Mouse (Mus musculus): ENCODE measurements around the gene Naglu.

Naglu gene

DNA sequence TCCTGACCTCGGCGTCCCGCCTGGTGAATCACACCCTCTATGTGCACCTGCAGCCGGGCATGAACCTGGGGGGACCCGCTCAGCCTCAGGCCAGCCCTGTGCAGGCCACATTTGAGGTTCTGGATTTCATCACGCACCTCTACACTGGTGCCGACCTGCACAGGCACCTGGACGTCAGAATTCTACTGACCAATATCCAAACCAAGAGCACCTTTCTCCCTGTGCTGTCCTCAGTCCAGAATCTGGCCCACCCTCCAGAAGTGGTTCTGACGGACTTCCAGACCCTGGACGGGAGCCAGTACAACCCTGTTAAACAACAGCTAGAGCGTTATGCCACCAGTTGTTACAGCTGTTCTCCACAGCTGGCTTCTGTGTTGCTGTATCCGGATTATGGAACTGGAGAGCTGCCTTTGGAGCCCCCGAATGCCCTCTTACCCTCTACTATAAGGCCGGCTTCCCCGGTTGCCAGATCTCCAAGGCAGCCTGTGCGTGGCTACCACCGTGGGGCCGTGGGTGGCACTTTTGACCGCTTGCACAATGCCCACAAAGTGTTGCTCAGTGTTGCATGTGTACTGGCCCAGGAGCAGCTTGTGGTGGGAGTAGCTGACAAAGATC is 13.4 kb downstream of the Naglu start:
- DNase-seq (ENCODE audit: low read depth, low spot score) = no peak

DNA sequence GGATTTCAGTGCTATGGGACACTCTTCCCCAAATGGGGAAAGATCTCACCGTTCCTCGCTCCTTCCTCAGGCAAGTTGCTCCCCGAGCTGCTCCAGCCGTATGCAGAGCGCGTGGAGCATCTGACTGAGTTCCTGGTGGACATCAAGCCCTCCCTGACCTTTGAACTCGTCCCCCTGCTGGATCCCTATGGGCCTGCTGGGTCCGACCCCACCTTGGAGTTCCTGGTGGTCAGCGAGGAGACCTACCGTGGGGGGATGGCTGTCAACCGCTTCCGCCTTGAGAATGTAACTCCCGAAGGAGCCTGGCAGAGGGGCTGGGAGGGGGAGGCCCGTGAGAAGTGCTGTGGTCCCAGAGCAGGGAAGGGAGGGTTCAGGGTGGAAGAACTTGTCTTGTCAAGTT is 14.4 kb downstream of the Naglu start:
- DNase-seq (ENCODE audit: low read depth, low spot score) = no peak

DNA sequence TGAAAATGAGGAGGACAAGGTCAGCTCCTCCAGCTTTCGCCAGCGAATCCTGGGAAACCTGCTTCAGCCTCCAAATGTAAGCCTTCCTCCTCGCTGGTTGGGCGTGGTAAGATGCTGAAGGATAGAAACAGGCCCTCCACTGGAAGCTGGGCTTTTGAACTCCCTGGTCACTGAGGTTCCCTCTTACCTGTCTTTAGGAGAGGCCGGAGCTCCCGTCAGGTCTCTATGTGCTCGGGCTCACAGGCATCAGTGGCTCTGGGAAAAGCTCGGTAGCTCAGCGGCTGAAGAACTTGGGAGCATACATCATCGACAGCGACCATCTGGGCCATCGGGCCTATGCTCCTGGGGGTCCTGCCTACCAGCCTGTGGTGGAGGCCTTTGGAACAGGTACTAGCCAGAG is 15.0 kb downstream of the Naglu start:
- no peak for DNase-seq (ENCODE audit: low read depth, low spot score)

DNA sequence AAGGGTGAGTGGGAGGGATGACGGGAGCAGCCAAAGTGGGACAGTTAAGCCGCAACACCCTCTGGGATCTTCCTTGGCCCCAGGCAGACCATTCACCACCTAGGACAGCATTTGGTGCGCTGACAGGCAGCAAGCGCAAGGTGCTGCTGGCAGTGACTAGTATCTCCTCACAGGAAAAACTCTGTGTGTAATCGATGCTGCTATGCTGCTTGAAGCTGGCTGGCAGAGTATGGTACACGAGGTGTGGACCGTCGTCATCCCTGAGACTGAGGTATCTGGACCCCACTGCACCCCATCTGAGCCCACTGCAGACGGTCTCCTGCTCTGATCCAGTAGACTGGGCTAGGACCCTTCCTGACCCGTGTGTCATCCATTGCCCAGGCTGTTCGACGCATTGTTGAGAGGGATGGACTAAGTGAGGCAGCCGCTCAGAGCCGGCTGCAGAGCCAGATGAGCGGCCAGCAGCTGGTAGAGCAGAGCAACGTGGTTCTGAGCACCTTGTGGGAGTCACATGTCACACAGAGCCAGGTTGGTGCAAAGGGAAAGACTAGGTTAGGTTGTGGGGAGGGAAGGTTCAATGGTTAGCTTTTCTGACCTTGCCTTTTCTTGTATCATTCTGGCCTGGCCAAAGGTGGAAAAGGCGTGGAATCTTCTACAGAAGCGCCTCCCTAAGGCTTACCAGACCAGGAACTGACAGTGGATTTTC is 16.0 kb downstream of the Naglu start:
- no peak for DNase-seq (ENCODE audit: low read depth, low spot score)

DNA sequence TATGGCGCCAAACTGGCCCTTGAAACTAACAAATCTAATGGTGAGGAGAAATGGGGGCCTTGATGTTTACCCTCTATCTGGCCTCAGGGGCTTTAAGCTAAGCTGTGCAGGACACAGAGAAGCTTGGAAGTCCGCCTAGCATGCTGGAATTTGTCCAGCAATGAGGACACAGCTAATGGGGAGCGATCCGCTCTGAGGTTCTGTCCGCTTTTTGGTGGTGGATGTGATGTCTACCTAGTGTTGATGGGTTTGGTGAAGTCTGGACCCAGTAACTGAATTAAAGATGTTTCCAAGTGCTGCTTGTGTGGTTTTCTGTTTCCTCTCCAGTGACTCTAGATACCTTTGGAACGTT is 16.5 kb downstream of the Naglu start:
- no peak for DNase-seq (ENCODE audit: low read depth, low spot score)

DNA sequence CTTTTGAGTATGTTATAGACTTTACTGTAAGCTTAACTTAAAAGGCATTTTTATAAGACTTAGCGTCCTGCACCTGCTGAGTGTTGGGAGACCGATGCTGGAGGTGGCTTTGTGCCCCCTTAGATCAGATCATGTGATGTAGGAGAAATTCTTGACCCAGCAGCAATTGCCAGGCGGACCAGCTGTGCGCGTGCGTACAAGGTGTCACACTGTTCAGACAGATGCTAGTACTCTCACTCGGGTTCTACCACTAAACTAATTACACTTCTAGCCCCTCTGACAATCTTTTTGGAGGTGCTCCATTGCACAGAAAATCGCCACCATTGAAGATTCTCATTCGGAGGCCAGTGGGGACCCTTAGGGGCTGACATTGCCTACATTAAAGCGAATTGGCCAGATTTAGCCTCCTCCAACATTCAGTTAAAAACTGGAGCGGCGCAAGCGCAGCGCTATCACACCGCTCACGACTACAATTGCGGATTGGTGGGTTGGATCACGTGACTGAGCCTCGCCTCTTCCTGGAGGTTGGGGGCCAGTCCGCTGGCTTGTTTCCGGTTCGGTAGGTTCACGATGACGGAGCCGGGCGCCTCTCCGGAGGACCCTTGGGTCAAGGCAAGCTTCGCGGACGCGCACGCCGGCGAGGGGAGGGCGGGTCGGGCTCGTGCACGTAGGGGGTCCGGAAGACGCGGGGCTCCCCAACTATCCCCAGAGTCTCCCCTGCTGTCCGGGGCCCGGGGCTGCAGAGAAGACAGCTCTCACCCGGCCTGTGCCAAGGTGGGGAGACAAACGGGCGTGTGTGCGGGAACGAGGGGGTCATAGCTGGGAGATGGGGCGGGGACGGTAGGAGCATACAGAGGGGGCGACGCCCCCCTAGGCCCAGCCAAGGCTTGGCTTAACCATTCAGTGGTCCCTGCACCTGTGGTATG is 17.2 kb downstream of the Naglu start, which contains the start of gene Mlx:
TSS of gene Mlx (plus strand) at position 522 of the 926 bp plus-strand sequence.
- DNase-seq (ENCODE audit: low read depth, low spot score) = peak; percentile 92

DNA sequence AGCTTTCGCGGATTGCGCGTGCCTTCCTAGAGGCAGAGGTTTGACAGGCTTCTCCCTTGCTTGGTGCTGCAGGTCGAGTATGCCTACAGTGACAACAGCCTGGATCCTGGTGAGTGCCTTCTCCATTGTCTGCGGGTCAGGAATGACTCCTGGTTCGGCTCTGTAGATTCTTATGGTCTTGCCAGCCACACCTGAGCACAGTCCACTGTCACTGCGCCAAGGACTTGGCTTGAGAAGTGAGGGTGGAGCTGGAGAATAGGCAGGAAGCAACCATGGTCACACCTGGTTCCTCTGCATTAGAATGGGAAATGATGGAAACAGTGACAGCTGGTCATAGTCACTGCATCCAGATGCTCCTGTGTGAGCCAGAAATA is 17.9 kb downstream of the Naglu start:
- DNase-seq (ENCODE audit: low read depth, low spot score) = no peak

DNA sequence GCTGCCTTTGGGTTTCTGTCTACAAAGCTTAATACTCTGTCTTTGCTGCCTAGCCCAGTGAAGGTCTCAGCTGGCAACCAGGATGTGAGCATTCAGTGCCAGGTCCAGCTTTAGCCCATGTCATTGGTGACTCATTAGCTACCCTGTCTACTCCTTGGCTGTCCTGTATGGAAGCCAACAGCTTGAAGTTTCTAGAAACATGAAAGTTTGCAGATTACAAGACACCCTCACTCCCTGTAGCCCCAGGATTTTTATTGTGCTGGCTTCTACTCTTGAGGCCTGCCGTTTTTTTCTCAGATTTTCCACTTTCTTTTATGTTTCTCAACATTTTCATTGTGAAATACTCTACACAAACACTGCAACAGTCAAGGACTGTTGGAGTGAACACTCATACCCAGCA is 20.1 kb downstream of the Naglu start:
- DNase-seq (ENCODE audit: low read depth, low spot score) = no peak

DNA sequence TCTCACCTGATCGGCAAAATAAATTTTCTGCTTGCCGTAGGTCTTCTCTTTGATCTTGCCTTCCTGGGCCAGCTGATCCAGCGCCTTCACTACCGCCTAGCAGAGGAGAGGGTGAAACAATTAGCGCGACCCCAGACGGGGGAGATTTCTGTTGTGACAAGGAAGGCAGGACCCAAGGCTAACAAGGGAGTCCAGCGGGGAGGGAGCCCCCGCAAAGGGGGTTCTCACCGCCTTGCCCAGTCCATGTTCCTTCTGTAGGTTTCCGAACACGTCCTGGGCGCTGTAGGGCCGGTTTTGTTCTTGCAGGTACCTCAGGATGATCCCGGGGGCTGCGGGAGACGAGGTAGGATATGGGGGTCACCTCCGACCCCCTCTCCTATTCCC is 25.1 kb downstream of the Naglu start:
- no peak for DNase-seq (ENCODE audit: low read depth, low spot score)

DNA sequence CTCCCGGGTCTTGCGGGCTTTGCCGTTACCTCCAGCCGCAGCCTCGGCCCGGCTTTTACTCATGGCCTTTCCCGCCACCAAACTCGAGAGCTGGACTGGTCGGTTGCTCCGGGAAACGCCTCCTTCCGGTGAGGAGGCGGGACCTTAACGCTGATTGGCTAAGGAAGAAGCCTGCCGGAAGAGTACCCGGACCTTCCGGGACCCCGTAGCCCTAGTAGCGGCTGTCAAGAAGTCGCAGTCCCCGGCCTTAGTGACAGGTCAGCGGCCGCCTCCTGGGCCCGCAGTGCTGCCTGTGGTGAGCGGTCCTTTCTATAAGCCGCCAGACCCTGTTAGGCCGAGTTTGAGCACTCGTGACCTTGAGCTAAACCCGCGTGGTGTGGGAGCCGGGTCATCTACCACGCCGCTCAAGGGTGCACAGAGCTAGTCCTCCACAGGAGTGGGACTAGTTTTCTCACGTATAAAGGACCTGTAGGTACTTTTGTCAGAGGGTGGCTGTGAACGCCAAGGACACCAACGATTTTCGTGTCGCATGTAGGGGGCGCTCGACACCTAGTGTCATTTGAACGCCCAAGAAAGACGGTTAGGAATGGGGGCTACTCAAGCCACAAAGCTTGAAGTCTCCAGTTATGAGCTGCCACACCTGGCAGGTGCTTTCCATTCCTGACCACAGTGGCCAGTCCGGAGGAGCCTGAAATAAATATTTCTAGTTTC is 25.7 kb downstream of the Naglu start, which contains the start of gene Psmc3ip:
TSS of gene Psmc3ip (minus strand) at position 123 of the 711 bp plus-strand sequence.
- DNase-seq (ENCODE audit: low read depth, low spot score) = peak; percentile 93

DNA sequence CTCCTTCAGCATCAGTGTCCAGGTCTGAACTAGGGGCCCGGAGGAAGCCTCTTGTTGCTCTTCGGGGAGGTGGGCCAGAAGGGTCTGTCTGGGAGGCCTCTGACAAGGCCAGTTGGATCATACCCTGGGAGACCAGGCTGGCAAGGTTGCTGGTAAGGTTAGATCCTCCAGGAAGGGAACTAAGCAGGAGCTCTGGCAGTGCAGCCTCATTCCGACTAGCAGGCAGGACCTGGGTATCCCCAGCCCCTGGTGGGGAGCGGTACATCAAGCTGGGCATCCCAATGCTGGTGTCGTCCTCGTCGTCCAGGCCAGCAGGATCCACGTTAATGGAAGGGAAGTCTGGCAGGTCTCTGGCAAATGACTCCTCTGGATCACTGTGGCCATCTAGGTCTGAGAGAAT is 28.4 kb downstream of the Naglu start:
- DNase-seq (ENCODE audit: low read depth, low spot score) = no peak

DNA sequence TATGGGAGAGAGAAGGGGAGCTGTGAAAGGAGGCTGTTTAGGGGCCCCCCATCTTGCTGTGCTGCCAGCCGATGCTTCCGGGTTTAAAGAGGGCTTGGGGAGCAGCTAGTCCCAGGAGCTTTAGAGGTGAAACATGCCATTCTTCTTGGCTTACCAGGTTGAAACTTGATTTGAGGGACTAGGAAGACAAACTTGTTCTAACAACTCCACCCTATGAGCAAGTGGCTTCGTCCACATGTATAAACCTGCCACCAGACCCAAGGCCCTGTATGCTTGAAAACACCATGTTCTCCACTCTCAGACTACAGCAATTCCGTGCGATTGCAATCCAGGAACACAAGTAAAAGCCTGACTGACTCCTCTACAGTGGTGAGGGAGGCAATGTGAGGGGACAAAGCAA is 33.2 kb downstream of the Naglu start:
- no peak for DNase-seq (ENCODE audit: low read depth, low spot score)

DNA sequence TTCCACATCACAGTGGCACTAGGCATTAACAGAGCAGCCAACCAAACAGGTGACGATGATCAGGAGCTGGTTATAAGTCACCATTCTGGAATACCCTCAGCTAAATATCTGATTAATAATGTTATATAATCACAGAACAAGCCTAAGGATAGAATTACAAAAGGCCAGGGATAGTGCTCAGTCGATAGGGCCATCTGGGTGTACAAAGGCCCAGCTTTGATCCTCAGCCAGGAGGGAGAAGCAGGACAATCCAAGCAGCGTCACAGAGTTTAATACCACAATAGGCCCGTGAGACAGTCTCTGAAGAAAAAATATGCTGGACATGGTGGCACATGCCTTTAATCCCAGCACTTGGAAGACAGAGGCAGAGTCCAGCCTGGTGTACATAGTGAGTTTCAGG is 39.5 kb downstream of the Naglu start:
- DNase-seq (ENCODE audit: low read depth, low spot score) = no peak

DNA sequence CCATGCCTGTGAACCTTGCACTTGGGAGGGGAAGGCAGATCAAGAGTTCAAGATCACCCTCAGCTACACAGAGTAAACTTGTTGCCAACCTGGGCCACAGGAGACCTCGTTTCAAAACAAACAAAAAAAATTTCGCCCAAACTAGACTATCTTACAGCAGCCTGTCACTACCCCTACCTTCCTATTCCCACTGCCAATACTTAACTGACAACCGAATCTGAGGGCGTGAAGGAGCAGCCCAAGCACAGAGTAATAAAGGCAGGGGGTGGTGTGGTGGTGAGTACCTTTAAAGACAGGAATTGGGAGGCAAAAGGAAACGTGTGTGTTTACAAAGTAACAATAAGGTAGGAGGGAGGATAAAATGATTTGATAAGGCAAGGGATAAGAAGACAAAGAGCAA is 40.9 kb downstream of the Naglu start:
- no peak for DNase-seq (ENCODE audit: low read depth, low spot score)

DNA sequence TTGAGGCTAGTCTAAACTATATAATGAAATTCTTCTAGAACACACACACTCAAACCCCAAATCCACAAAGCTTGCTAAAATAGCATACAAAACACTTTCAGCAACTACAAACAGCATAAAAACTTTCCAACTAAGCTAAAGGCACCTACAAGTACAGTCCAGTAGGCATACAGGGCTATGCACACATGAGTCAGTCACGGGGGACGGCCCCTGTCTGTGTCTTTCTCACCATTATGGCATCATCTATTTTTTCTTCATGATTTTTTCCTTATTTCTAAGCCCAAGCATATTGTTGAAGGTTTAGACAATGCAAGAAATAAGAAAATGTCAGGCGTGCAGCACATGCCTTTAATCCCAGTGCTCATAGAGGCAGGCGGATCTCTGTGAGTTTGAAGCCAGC is 41.4 kb downstream of the Naglu start:
- no peak for DNase-seq (ENCODE audit: low read depth, low spot score)

DNA sequence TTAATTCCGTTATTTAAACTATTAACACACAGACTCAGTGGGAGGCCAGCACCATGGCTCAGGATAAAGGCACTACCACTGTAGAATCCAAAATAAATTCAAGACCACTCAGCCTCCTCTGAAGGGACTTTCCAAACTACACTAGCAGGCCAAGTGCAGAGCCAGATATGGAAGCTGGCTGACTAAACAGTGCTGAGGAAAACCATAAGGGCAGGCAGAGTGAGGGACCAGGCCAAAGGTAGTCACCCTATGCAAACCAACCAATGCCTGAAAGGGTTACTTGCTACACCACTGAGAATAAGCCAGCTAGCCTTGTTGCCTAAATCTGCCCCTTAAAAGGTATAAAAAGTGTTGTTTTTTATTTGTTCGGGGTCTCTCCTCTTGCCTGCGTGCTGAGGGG is 42.4 kb downstream of the Naglu start:
- DNase-seq (ENCODE audit: low read depth, low spot score) = no peak

DNA sequence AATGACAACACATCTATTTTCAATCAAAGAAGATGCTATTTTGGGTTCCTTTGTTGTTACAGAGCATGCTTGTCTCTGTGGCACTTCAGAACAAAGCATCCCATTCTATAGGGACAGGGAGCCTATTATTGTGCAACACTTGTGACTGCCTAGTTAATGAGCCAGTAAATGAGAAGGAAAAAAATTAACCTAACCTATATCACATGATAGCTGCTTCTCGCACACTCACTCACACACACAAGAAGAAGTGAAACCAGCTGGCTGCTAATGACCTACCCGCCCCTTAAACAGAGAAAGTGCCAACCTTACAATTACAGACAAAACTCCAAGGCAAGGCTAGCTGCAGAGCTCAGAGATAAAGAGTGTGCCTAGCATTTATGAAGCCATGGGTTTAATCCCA is 45.8 kb downstream of the Naglu start:
- no peak for DNase-seq (ENCODE audit: low read depth, low spot score)

DNA sequence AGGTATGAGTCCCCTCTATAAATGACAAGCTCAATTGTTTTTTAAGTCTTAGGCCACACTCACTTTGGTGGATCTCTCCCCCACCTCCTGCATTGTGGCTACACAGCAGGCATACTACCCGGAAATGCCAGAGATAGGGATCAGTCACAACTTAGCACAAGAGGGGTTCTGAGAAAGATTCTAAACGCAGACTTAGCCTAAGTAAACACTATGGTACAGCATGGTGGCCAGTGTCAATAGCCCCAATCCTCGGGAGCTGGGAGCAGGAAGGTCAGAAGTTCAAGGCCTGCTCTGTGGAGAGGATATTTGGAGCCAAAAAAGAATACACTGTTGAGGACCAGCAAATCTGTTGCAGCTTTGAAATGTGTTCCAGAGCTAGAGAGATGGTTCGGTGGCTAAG is 48.3 kb downstream of the Naglu start:
- peak; percentile 27 for DNase-seq (ENCODE audit: low read depth, low spot score)

DNA sequence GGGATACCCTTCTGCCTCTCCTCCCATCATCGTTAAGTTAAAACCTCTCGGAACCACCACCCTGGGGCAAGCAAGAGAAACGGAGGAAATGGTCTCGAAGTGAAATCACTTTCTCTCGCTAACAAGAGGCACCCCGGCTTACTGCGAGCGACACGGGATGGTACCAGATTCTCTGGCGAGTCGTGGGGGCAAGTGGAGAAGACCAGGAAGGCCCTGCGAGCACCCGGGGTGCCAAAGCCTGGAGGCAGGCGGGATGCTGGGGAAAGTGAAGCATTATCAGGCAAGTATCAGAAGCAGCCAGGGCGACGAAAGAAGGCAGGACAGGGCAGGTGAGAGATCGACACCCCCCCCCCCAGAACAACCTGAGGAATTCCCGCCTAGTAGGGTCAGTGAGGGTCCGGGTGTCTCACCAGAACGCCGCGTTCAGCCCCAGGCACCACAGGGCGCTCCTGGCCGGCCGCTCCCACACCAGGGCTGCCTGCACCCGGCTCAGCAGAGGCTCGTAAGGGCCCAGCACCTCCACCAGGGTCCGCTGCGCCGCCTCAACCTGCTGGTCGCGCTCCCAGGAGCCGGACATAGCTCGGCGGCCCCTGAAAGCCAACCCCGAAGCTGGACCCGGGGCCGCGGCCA is 49.4 kb downstream of the Naglu start:
- no peak for DNase-seq (ENCODE audit: low read depth, low spot score)

DNA sequence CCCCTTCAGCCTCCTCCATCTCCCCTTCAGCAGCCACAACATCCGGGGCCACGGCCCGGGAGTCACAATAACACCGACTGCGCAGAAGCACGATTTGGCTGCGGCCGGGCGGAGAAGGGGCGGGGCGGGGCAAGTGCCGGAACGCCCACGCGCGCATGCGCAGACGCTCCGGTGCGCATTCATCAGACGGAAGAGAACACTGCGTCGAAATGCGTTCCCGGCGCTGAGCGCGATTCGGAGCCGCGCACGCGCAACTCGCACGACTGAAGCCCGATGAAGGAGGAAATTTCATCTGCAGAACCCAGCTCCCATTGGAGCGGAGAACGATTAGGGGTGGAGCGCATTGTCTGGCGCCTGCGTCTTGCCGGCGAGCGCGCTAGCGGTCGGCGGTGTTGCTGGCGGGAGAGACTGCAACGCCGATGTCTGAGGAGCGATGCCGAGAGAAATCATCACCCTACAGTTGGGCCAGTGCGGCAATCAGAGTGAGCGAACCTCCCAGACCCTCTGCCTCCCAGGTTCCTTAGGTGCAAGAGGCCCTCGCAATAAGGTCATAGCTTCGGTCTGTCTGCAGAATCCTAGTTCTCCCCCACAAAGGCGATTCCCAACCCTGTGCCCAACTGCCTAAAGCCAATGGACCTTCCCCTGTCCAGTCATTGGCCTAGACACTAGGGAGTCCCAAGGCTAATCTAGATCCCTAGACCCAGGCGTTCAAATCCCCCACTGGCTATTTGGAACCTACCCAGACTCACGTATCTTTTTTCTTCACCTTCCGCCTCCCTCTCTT is 50.1 kb downstream of the Naglu start, which contains the start of the genes Retreg3 and Tubg1:
TSS of gene Retreg3 (minus strand) at position 133 of the 784 bp plus-strand sequence.
TSS of gene Tubg1 (plus strand) at position 178 of the 784 bp plus-strand sequence.
- DNase-seq (ENCODE audit: low read depth, low spot score) = peak; percentile 100

All from CD4-positive helper T cell, adult 2 months (primary cell).